Mouse (Mus musculus): Measurements from ENCODE around the gene Ace3.
A peak's percentile ranks its signal among the peaks of the same experiment; 100 is the strongest.

Gene Ace3

GRCm38 (mm10) chr11:105994375-105994774 is at the start of gene Ace3:
Ace3 (plus strand) TSS chr11:105994675.
- DNase-seq (ENCODE audit: low read depth, low spot score): no peak

DNA sequence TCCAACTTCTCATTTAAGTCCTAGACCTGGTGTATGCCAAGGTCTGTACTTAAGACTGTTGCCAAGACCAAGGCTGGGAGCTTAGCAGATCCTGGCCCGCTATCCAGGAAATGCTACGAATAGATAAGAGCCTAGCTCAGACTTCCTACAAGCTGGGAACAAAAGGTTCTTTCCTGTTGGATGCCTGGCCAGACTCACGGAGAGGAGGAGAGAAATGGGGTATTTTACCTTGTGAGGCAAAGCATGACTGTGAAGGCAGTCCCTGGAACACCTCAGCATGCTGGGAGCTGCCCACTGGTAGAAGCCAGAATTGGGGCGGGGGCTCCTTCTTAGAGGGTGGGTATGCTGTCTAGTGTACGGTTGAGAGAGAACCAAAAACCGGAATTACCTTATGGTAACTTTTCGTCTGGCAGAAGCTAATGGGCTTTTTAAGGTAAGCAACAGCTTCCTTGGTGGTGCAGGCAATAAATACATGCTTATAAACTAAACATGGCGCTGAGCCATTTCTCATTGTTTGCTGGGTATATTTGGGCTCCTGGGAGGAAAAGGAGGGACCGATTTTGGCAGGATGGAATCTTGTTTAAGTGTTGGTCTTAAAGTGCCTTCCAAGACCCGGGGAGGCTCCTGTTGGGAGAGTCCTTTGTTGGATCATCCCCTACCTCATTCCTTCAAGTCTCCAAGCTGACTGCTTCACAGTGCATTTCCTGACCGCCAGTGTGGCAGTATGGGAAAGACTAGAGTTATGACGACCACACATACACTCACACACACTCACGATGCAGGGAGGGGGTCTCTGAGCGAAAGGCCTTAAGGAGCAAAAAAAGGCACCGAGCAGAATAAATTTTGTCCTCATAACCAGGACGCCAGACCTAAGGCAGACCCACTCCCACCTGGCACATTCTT is 49.5 kb upstream of the Ace3 start:
- peak; percentile 62 for DNase-seq (ENCODE audit: low read depth, low spot score)

GRCm38 (mm10) chr11:105946694-105947154 is 47.8 kb upstream of the Ace3 start:
- no peak for DNase-seq (ENCODE audit: low read depth, low spot score)

GRCm38 (mm10) chr11:105948255-105948654 is 46.2 kb upstream of the Ace3 start:
- no peak for DNase-seq (ENCODE audit: low read depth, low spot score)

DNA sequence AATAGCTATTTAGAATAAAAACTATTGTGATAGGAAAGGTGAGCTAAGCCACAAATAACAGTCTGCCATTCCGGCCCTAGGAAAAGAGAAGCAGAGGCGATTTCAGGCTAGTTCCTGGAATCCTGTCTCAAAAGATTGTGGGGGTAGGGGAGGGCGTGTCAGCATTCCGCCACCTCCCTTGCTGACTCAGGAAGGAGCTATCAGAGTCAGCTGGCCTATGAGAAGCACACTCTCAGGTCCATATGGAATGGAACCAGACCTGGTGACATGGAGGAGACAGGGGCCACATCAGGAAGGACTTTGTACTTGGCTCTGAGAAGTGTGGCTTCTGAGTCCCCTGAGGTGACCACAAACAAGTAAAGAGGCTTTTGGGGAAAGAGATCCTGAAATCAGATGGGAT is 44.0 kb upstream of the Ace3 start:
- DNase-seq (ENCODE audit: low read depth, low spot score): no peak

DNA sequence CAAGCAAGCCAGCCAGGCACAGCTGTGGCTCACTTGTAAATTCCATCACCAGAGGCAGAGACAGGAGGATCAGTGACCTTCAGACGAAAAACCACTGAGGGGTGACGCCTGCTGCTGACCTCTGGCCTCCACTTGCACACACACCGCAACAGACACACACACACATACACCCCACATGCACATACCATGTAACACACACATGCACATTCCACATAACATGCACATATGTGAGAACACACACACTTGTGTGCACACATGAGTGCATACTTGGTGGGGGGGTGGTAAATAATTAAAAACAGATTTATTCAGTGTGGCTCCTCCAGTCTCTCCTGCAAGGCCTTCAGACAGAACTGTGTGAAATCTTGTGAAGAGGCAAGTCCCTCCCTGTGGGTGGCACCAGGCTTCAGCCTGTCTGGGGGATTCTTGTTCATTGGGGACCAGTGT is 42.9 kb upstream of the Ace3 start:
- DNase-seq (ENCODE audit: low read depth, low spot score): no peak

- no peak for DNase-seq (ENCODE audit: low read depth, low spot score)
Measured at GRCm38 (mm10) chr11:105952111-105952510, 42.4 kb upstream of the Ace3 start.

- no peak for DNase-seq (ENCODE audit: low read depth, low spot score)
Measured at GRCm38 (mm10) chr11:105952911-105953386, 41.5 kb upstream of the Ace3 start, which contains the start of gene Cyb561. Cyb561 (minus strand) TSS chr11:105953336.

DNA sequence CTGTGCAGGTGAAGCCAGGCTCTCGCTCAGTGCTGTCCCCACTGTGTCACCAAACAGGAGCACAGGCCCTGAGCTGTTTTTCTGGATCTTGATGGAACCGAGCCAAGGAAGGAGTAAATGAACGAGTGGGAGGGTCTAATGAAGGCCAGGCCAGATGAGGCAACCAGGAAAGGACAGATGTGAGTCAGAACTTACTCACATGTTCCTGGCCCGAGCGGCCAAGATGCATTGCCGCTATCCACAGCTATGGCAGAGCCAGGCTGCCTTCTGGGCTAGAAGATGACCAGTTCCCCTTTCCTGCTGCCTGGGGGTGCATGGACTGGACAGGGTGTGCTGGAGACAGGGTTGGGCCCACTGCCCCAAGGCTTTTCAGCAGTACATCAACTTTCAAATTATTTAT is 41.1 kb upstream of the Ace3 start:
- peak; percentile 80 for DNase-seq (ENCODE audit: low read depth, low spot score)

DNA sequence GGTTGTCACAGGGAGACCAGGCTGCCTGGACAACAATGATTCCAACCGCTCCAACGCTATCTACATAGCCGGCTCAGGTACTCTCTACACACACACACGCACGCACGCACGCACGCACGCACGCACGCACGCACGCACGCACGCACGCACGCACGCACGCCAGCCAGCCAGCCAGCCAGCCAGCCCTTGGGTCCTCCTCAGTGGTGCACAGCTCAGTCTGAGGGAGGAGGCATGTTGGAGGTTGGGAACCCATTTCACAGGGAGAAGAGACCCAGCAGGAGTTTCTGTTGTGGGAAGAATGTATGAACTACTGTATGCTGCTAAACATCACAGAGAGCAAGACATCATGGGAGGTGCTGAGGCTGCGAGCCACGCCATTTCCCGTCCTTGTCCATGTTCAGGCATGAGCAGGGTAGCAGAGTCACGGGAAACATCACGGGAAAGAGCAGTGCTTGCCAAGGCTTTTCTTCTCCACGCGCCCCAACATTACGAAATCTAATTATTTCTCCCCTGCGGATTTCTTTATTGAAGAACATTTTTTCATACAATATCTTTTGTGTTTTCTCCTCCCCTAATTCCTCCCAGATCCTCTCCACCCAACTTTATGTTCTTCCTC is 38.6 kb upstream of the Ace3 start:
- no peak for DNase-seq (ENCODE audit: low read depth, low spot score)

- DNase-seq (ENCODE audit: low read depth, low spot score): no peak
Measured at GRCm38 (mm10) chr11:105957501-105957900, 37.0 kb upstream of the Ace3 start.

- no peak for DNase-seq (ENCODE audit: low read depth, low spot score)
Measured at GRCm38 (mm10) chr11:105958566-105958965, 35.9 kb upstream of the Ace3 start.

GRCm38 (mm10) chr11:105959355-105959754 is 35.1 kb upstream of the Ace3 start:
- no peak for DNase-seq (ENCODE audit: low read depth, low spot score)

DNA sequence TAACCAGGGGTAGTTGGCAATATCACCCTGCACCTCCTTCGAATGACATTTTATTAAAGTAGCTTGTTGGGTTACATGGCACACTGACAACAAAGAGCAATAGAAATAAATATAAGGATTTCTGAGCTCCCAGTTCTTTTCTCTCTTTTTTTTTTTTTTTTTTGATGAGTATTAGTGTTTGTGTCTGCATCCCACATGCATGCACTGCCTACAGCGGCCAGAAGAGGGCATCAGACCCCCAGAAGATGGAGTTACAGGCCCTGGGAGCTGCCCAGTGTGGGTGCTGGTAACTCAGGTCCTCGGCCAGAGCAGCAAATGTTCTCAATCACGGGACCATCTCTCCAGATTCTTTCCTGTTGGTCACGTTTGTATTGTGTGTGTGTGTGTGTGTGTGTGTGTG is 29.8 kb upstream of the Ace3 start:
- no peak for DNase-seq (ENCODE audit: low read depth, low spot score)

- no peak for DNase-seq (ENCODE audit: low read depth, low spot score)
Measured at GRCm38 (mm10) chr11:105966288-105966687, 28.2 kb upstream of the Ace3 start.

DNA sequence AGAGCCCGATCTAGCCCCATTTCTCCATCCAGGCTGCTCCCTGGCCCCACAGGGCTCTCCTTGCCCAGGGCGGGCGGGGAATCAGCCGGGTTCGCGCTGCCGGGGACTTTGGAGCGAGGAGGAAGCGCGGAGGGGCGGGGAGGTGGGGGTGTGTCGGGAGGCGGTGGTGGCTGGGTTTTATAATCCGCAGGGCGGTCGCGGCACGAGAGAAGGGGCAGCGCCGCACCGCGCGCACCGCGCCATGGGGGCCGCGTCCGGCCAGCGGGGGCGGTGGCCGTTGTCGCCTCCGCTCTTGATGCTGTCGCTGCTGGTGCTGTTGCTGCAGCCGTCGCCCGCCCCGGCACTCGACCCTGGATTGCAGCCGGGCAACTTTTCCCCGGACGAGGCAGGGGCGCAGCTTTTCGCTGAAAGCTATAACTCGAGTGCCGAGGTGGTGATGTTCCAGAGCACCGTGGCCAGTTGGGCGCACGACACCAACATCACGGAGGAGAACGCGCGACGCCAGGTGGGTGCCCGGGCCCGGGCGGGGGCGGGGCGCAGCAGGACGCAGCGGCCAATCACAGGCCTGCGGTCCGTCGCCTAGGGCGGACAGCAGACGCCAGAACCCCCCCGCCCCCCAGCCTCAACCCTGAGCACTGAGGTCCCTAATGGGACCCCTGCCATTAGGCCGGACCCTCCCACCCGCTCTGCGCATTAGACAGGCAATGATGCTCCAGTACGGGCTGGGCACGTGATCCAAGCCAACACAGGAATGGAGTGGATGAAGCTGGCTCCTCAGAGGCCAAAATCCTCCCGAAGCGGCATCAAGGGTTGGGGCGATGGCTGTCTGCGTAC is 26.5 kb upstream of the Ace3 start, which contains the start of gene Ace:
Gene Ace, plus strand, starts transcription at position 205 of the 834 bp plus-strand sequence.
- DNase-seq (ENCODE audit: low read depth, low spot score): no peak

DNA sequence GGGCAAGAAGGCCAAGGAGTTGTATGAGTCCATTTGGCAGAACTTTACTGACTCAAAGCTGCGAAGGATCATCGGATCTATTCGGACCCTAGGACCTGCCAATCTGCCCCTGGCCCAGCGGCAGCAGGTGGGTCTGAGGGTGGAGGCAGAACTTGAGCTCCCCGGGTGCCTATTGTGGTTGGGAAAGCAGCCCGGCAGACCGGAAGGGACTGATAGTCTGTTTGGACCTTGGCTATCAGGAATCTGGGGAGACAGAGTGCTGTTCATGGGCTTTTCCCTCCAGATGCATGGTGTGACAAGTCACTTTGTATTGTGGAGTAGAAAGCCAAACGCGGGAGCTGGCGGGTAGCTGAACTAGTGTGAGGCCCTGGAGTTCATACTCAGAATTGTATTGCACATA is 25.5 kb upstream of the Ace3 start:
- DNase-seq (ENCODE audit: low read depth, low spot score): no peak

GRCm38 (mm10) chr11:105969516-105969915 is 25.0 kb upstream of the Ace3 start:
- DNase-seq (ENCODE audit: low read depth, low spot score): peak; percentile 61

DNA sequence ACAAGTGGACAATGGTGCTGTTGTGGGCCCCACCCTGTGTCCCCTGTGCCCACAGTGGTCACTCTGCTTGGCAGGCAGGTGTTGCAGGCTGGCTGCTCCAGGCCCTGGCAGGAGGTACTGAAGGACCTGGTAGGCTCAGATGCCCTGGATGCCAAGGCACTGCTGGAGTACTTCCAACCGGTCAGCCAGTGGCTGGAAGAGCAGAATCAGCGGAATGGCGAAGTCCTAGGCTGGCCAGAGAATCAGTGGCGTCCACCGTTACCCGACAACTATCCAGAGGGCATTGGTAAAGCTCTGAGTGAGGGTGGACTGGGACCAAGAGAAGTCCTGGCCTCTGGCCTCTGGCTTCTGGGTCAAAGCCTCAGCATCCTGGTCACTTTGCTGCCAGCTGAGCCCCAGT is 19.9 kb upstream of the Ace3 start:
- peak; percentile 62 for DNase-seq (ENCODE audit: low read depth, low spot score)

DNA sequence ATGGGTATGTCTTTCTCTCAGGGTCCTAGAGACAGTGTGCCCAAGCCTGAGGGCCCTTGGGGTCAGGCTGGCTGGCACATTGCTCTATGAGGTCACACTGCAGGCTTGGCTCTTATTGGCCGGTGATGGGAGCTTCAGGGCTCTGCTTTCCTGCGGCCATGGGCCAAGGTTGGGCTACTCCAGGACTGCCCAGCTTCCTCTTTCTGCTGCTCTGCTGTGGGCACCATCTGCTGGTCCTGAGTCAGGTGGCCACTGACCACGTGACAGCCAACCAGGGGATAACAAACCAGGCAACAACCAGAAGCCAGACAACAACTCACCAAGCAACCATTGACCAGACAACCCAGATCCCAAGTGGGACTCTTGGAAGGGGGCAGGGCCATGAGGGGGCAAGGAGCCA is 19.4 kb upstream of the Ace3 start:
- DNase-seq (ENCODE audit: low read depth, low spot score): no peak

GRCm38 (mm10) chr11:105975636-105976035 is 18.8 kb upstream of the Ace3 start:
- no peak for DNase-seq (ENCODE audit: low read depth, low spot score)

GRCm38 (mm10) chr11:105978232-105978631 is 16.2 kb upstream of the Ace3 start:
- DNase-seq (ENCODE audit: low read depth, low spot score): no peak

Measured in skeletal muscle tissue, adult 2 months (tissue).